Mouse (Mus musculus) cerebellum, adult 18-20 months (tissue): ENCODE measurements around the gene Stpg1.

Experiments
- DNase-seq, 2 experiments: peaks; one replicate each; pipeline ENCODE4 v3.0.0; 2021

The Stpg1 gene

DNA sequence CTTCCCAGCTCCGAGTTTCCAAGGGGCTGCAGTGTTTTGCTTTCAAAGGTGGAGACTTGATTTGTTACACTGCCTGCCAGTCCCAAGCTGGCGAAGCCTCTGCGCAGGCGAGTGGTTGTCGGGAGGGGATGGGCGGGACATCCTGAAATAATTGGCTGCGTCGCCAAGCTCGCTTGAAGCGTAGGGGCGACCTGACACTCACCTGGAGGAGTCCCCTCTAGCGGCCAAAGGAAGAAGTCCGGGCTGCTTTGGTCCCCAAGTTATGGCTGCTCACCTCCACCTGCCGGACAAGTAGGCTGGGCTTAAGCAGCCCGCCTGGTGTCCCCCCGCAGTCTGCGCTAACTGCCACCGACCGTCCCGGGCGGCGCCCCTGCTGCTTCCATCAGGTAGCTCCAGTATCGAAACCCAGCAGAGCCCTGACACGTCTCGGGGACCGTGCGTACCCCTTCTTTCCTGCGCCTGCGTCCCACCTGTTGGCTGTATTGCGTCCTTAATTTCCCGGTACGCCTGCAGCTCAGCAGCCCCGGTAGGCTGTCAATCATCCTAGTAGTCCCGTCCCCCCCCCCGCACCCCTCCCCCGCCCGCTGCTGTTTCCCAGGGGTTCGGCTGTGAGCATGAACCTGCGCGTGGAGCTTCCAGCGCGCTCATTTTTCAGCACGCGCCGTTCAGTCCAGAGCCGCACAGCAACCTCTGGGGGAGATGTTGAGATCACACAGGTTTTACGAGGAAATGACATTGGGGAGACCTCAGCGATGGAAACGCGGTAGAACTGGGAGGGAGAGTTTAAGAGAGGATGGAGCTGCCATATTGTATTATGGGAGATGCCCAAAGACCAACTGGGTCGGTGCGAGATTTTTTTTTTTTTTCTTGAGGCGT is at the start of gene Stpg1, which contains the start of gene Nipal3:
Gene Stpg1 (plus strand): TSS at position 270 of the 876 bp plus-strand sequence.
Gene Nipal3 (minus strand): TSS at position 518 of the 876 bp plus-strand sequence.
- peak; percentile 91 to 97 for DNase-seq

GRCm38 (mm10) chr4:135451360-135452015 is 43.1 kb upstream of the Stpg1 start:
- no peak for DNase-seq

- no peak for DNase-seq
These were observed 41.4 kb upstream of the Stpg1 start for GRCm38 (mm10) chr4:135453164-135453563.

GRCm38 (mm10) chr4:135453572-135453971 is 41.0 kb upstream of the Stpg1 start:
- DNase-seq: no peak

- no peak for DNase-seq
These were observed 31.2 kb upstream of the Stpg1 start for GRCm38 (mm10) chr4:135463406-135463805.

DNA sequence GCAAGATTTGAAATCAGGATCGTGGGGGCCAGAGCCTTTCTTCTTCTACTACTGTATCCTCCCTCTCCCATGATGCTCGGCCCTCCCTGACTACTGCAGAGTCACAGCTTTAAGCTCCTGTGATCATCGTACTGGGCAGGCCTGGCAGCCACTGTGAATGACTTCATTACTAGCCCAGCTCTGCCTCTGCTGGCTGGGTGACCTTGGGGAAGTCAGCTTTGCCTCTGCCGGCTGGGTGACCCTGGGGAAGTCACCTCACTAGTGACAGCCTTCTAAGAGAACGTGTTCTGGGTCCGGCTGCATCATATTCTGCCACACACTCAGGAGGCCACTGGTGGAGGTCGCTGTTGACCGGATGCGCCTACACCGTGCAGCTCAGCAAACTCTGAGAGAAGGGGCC is 16.7 kb upstream of the Stpg1 start:
- DNase-seq: no peak

DNA sequence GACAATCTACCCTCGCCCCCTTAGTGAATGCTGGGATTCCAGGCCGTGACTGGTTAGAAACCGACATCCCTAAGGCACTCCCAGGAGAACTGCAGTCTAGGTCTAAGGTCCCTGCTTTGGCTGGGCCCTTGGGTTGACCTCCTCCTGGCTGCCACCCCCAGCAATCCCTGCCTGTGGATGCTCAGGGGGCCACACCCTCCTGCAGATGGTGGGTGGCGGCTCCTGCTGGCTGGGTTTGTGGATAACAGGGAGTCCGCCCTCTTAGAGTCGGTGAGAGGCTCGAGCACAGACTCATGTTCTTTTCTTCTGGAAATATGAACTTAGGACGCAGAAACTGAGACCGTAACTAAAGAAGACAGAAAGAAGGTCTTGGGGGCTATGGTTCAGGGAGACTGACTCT is 14.2 kb upstream of the Stpg1 start:
- no peak for DNase-seq

GRCm38 (mm10) chr4:135485086-135485485 is 9.5 kb upstream of the Stpg1 start:
- DNase-seq: no peak

GRCm38 (mm10) chr4:135486352-135486751 is 8.2 kb upstream of the Stpg1 start:
- peak; percentile 81 to 87 for DNase-seq

GRCm38 (mm10) chr4:135489256-135489655 is 5.3 kb upstream of the Stpg1 start:
- no peak for DNase-seq

- DNase-seq: no peak
These were observed 1.3 kb upstream of the Stpg1 start for GRCm38 (mm10) chr4:135493271-135493670.

DNA sequence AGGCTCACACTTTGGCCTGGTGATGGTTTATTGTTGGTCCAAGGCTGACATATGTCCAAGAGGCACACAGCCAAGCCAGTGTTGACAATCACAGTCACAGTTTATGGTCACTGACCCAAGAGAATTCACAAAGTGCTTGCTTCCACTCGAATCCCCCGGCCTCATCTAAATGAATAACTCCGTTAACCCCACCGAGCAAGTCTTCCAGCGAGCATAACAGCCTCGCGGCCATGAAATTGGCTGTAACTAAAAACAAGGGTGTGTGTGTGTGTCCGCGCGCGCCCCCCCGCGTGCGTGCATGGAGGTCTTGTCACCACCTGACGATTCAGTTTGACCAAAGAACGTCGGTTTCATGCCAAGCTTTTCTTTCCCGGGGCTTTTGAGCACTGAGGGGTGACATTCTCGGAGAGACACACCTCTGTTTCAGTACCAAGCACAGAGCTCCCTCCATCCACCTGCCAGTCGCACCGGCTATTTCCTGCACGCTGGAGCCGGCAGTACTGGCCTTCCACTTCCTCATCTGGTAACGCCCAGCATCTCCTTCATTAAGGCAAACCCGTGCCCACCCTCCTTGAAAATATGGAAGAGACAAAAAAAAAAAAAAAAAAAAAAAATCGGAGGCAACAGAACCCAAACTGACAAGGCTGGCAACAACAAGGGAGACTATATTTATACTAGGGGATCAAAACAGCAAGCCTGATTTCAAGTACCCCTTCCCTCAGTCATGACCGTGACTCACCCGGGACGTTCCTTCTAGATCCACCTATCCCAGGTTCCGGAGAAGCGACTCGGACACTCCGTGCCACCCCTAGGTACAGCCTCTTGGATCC is 684 bp upstream of the Stpg1 start:
- DNase-seq: peak; percentile 72 to 76

- peak in 1 of 2 experiments; percentile 26 for DNase-seq
These were observed 804 bp downstream of the Stpg1 start for GRCm38 (mm10) chr4:135495397-135495791.

- DNase-seq: peak; percentile 27 to 28
These were observed 1.2 kb downstream of the Stpg1 start for GRCm38 (mm10) chr4:135495810-135496209.

DNA sequence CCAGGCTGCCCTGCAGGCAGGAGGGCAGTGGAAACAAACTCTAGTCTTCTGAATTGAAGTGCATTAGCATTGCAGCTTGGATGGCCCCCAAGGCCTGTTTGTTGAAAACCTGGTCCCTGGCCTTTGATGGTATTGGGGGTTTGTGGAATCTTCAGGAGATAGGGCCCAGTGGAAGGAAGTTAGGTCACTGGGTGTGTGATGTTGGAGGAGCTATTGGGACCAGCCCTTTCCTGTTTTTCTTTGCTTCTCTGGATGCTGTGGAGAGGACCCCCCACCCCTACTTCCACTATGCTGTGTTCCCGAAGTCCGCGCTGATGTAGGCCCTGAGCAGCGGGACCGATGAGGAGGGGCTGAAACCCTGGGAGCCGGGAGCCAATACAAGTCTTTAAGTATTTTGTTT is 3.5 kb downstream of the Stpg1 start:
- no peak for DNase-seq

- DNase-seq: no peak
These were observed 5.2 kb downstream of the Stpg1 start for GRCm38 (mm10) chr4:135499831-135500230.

DNA sequence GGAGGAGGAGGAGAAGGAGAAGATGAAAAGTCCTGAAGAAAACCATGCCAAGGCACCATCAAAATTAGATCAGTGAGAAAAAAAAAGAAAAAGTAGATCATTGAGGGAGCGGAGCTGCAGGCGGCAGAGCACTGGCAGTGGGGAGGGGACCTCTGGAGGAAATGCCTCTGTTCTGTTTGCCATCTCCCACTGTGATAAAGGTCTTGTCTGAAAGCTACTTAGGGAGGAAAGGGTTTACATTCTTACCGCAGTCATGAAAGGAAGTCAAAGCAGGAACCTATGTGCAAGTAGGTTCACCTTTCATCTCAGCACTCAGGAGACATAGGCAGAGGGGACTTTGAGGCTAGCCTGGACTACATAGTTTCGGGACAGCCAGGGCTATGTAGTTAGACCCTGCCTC is 7.0 kb downstream of the Stpg1 start:
- no peak for DNase-seq

DNA sequence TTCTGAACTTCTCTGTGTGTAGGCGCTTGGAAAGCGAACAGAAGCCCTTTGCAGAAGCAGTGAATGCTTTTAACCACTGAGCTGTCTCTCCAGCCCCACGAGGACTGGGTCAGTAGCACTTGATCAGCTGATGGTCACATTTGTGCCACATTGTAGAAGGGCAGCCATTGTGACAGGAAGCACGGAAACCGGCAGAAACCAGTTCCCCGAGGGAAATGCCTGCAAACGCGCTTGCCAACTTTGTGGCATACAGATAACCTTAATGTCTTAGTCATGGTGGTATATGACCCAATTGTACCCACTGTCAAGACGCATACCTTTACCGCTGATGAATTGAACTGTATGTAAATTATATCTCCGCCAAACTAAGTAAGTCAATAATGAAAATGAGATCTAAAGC is 11.2 kb downstream of the Stpg1 start:
- no peak for DNase-seq

DNA sequence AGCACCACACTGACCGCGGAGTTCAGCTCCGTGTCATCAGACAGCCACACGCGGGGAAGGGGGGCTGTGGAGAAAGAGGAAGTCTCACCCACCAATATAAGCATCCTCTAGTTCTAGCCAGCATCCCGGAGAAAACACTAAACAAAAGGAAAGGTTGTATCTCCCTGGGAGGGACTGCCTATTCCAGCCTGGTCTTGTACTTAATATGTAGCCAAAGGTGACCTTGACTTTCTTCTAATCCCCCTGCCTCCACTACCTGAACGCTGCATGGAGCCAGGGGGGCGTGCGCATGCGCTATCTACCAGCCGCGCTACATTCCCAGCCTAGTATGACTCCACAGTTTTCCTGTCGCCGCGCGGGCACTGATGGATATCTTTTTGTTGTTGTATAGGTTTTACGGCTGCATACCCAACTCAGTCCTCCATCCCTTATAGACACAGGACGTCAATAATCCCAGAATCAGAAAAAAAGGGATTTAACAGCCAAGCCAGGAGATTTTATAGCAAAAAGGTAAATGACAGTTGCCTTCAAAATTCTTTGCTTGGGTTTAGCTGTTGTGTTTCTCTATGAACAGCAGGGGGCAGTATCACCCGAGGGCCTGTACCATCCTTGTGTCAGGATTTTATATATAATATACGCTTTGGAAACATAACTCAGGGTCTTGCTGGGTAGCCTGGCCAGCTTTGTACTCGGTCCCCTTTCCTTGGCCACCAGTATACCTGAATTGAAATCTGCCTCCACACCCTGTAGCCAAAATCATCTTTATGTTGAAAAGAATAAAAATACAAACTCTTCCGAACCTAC is 13.2 kb downstream of the Stpg1 start:
- peak in 1 of 2 experiments; percentile 43 for DNase-seq

GRCm38 (mm10) chr4:135508419-135509039 is 13.9 kb downstream of the Stpg1 start:
- DNase-seq: peak; percentile 58 to 71

- DNase-seq: no peak
These were observed 14.9 kb downstream of the Stpg1 start for GRCm38 (mm10) chr4:135509515-135509914.

- DNase-seq: no peak
These were observed 19.3 kb downstream of the Stpg1 start for GRCm38 (mm10) chr4:135513865-135514264.
